Mouse (Mus musculus) lung, postnatal 14 days (tissue): ENCODE data around the gene Flrt1.
A peak's percentile ranks its signal among the peaks of the same experiment; 100 is the strongest.
"Not testable (repeated sequence)": the region's sequence is repeated elsewhere in the genome, so short reads cannot be mapped to it uniquely, and the experiment has no call there.

Experiments used
- DNase-seq: peaks from one replicate; pipeline ENCODE4 v3.0.0; 2021

The Flrt1 gene

GRCm38 (mm10) chr19:7067344-7068050 lies 38.0 kb downstream of the Flrt1 start:
- DNase-seq: no peak

GRCm38 (mm10) chr19:7066828-7067342 lies 38.6 kb downstream of the Flrt1 start:
- DNase-seq: no peak

- peak; percentile 31 for DNase-seq
These were observed 39.3 kb downstream of the Flrt1 start for GRCm38 (mm10) chr19:7066034-7066827.

GRCm38 (mm10) chr19:7064571-7064970 lies 41.0 kb downstream of the Flrt1 start:
- peak; percentile 89 for DNase-seq

- DNase-seq: no peak
These were observed 42.6 kb downstream of the Flrt1 start for GRCm38 (mm10) chr19:7062916-7063315.

GRCm38 (mm10) chr19:7062110-7062509 lies 43.4 kb downstream of the Flrt1 start:
- no peak for DNase-seq

GRCm38 (mm10) chr19:7058541-7058940 lies 47.0 kb downstream of the Flrt1 start:
- DNase-seq: no peak

GRCm38 (mm10) chr19:7057722-7058207 lies 47.8 kb downstream of the Flrt1 start:
- peak; percentile 82 for DNase-seq

GRCm38 (mm10) chr19:7057126-7057721 lies 48.3 kb downstream of the Flrt1 start:
- peak; percentile 65 for DNase-seq

- DNase-seq: peak; percentile 77
These were observed 49.1 kb downstream of the Flrt1 start, which contains the start of gene Macrod1 for GRCm38 (mm10) chr19:7056248-7057087. Gene Macrod1, plus strand, starts transcription at chr19:7056810.

- peak; percentile 24 for DNase-seq
These were observed 50.4 kb downstream of the Flrt1 start for GRCm38 (mm10) chr19:7055173-7055572.

- peak; percentile 16 for DNase-seq
These were observed 50.8 kb downstream of the Flrt1 start for GRCm38 (mm10) chr19:7054772-7055171.

- not testable (repeated sequence) for DNase-seq
These were observed 52.1 kb downstream of the Flrt1 start for GRCm38 (mm10) chr19:7053382-7053781.

GRCm38 (mm10) chr19:7044706-7045105 lies 60.8 kb downstream of the Flrt1 start:
- no peak for DNase-seq

GRCm38 (mm10) chr19:7044279-7044678 lies 61.2 kb downstream of the Flrt1 start:
- no peak for DNase-seq
